Mouse (Mus musculus): Measurements from ENCODE around the gene Gga3.
A peak's percentile ranks its signal among the peaks of the same experiment; 100 is the strongest.
"Not testable (repeated sequence)": the region's sequence is repeated elsewhere in the genome, so short reads cannot be mapped to it uniquely, and the experiment has no call there.

Gene Gga3

DNA sequence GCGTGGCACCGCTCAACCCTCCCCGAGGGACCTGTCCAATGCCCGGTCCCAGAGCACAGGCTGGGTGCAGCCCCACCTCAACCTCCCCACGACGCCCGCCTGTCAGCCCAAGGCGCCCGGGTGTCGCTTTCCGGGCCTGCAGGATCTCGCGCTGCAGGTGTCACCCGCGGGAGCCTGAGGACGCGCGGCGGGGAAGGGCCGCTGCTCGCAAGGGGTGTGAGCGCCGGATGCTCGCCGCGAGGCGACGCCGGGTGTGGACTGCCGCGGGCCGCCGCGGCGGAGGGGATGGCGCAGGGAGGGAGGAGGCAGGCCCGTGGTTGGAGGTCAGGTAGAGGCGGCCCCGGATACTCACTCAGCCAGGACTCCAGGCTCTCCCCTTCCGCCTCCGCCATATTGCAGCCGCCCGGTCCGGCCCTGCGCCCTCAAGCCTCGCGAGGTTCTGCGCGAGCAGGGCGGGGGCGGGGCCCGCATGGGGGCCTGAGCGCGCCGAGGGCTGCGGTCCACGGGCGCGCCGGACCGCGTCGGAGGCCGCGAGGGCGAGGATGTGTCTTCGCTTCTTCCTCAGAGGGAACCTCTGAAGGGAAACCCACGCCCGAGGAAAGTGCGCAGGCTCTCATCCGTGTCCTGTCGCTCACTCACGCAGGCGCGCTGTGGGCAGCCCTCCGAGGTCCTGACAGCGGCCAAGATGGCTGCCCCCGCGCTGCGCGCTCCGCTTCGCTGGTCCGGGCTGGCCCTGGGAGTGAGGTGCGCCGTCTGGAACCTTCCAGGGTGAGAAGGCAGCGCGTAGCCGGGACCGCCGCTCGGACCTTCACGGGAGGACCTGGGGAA lies at the start of gene Gga3, which contains the start of gene Mrps7:
Gene Gga3 (minus strand): TSS at position 576 of the 828 bp plus-strand sequence.
Gene Mrps7 (plus strand): TSS at position 450 of the 828 bp plus-strand sequence.
- DNase-seq = peak; percentile 88

DNA sequence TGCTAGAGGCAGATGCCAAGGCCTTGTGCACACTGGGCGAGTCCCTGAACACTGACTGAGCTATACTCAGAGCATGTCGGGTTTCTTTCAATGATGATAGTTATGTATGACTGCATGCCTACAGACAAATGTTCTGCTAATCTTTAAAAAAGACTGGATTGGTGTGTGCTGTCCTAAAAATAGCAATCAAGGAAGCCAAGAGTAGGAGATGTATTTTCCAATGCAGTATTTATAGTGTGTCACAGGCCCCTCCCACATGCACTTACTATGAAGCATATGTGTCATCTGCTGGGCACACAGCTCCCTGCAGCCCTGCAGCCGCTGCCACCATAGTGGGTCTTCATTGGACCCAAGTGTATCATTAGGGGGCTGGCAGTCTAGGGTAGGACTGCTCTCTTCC lies 49.3 kb upstream of the Gga3 start:
- no peak for DNase-seq

DNA sequence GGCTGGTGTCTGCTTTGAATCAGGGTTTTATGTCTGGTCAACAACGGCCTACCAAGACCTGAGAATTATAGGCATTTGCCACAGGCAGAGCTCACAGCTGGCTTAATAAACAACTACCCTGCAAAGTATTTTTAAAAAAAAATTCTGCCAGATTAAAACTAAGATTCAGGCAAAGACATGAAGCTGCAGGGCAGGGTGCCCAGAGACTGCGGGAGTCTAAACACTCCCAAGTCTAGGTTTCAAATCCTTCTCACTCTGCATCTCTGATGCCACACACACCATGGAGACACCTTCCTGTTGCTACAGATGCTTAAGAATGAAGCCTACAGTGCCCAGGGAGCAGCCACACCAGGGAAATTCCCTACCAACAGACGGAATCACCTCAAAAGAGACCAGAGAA lies 47.8 kb upstream of the Gga3 start:
- DNase-seq = no peak

DNA sequence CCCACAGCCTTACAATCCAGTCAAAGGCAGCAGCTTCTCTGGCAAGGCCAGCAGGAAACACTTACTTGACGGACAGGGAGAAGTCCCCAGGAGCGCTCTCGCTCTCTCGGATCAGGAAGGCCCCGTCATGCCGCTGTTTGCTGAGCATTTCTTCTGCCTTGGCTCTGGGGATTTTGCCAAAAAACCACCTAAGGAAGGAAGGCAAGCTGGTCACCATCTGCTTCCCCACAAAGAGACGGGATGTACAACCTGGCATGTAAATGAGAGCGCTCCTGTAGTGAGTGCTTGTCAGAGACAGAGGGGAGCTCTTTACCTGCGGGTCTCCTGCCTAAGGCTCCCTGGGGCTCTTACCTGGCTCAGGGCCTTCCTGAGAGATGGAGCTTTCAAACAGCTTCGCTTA lies 45.9 kb upstream of the Gga3 start:
- DNase-seq = no peak

DNA sequence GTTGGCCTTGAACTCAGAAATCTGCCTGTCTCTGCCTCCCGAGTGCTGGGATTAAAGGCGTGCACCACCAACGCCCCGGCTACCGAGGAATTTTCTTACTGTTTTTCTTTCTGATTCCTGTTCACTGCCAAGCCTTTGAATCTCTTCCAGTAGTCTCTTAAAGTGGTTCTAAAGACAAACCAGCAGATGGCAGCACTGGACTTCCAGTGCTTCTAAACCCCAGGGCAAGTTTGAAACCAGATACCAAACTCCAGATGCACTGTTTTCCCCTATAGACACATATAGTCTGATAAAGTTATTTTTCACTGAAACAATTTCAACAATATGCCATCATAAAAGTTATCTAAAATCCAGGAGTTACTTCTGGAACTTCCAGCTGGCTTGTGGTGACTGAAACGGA lies 43.6 kb upstream of the Gga3 start:
- peak; percentile 59 for DNase-seq

DNA sequence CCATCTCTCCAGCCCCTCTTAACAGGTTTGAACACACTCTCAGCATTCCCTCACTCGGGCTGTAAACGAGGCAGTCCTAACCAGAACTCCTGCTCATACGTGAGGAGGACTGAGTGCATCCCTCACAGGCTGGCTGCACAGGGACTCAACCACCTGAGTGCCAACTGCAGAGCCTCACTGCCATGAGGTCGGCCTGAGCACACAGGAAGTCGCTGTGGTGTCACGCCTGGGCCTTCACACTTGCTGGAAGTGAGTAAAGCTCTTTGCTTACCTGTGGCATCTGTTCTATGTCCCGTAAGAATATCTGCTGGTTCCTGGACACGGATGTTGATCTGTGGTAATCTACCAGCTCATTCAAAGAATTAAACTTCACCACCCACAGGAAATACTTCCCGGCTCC lies 42.6 kb upstream of the Gga3 start:
- DNase-seq = no peak

DNA sequence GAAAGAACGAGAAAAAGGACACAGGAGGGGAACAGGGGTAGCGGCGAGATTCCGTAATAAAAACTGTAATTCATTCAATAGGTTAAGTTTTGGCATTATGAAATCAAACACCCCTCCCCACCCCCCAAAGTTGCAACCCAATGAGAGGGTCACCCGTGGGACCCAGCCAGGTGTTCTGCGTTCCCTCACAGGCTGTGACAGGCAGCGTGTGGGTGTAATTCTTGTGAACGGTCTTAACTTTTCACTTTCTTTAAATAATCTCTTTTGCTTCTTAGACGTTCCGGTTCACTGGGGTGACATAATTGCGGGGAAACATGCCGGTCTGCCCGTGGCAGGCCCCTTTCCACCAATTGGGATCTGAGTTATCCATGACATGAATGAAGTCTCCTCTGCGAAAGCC lies 41.6 kb upstream of the Gga3 start:
- not testable (repeated sequence) for DNase-seq

DNA sequence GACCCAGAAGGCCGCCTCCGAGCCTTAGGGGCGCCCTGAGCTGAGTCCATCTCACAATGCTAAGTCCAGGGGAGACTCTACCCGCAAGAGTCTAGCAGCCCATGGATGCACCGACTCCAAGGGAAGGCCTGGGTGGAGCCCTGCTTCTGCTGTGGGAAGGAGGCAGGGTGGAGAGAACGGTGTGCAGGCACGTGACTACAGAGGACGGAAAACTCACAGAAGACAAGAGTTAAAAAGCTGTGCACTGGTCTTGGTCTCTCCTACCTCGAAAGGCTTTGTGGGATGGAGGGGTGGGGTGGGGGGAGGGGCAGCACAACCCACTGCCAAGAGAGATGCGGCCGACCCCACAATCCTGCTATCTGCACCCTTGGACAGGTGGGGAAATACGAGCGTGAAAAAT lies 40.5 kb upstream of the Gga3 start:
- DNase-seq = no peak

DNA sequence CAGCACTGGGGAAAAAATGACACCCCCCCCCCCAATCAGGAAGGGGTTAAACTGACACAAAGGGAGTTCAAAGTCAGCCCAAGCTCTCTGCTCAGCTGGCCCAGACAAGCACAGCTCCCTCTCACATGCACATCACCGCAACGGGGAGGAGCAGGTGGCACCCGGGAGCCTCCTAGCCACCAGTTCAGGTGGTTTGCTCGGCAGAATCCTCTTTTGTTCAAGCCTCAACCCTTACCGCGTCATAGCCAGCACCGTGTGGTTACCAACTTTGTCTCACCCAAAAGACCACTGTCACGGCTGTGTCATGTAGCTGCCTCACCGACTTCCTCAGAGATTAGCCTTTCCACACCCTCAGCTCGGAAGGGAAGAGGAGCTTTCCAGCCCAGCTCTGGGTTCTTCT lies 39.4 kb upstream of the Gga3 start:
- no peak for DNase-seq

DNA sequence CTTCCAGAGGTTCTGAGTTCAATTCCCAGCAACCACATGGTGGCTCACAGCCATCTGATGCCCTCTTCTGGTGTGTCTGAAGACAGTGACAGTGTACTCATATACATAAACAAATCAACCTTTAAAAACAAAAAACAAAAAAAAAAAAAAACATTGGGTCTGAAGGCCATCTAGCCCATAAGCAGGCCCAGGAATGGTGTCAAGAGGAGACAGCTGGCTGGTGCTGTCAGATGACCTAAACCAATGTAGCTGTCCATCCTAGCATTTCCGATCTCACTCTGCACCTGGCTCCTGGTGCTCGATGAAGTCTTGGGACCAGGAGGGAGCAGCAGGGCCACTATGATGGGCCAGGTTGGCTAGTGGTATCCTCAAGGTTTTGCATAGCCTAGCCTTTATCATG lies 38.9 kb upstream of the Gga3 start:
- no peak for DNase-seq

DNA sequence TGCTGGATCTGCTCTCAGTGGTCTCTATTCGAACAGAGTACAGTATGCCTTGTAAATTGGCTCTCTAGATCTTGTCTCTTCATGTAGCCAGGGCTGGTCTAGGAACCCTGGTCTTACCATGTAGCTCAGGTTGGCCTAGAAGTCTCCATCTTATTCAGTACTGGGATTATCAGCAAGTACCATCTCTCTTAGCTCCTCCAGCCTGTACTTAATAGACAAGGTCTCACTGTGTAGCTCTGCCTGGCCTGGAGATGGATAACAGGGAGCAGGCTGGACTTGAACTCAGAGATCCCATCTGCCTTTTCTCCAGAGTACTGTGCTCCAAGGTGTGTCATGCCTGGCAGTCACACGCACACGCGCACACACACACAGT lies 37.8 kb upstream of the Gga3 start:
- no peak for DNase-seq

DNA sequence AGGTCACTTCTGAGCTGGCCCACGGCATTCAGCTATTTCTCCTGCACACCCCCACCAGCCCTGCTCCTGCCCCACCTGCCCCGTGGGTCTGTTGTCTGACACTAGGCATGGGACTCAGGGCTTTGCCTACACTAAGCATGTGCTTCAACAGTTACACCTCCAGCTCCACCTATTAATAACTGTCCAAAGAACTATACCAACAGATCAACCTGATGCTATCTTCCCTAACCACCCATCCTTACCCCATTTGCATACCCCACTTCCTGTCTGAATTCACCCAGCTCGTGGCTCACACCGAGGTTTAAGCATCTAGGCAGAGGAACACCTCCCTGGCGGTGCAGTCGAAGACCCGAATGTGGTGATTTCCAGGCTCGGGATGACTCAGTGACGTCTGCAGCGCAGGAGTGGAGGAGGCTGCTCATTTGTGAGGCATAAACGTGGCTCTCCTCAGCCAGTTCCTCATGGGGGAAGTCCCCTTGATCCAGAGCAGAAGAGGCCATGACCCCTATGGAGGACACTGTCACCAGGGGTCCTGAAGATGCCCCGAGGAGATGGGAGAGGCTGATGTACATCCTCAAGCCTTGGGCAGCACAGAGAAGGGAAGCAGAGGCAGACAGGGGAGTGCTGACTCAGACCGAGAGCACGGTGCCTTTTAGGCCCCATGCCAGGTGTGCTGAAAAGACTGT lies 37.3 kb upstream of the Gga3 start:
- DNase-seq = no peak

DNA sequence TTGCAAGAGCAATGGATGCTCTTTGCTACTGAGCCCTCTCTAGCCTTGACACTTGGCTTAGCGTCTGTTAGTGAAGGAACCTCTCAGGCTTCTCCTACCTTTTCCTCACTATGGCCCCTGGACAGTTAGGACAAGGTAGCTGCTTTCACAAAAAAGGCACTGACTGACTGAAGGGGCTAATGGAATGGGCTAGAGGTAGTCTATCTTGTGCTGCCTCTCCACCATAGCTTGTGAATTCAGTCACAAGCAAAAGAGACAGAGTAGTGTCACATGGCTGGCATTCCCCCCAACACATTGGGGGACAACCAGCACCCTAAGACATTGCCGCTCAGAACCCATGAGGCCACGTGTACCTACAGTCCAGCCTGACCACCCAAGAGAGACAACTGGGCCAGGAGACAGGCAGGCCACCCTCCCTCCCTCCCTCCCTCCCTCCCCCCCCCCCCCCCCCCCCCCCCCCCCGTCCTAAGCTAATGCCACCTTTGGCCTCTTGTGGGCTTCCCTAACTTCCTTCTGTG lies 36.5 kb upstream of the Gga3 start:
- no peak for DNase-seq

DNA sequence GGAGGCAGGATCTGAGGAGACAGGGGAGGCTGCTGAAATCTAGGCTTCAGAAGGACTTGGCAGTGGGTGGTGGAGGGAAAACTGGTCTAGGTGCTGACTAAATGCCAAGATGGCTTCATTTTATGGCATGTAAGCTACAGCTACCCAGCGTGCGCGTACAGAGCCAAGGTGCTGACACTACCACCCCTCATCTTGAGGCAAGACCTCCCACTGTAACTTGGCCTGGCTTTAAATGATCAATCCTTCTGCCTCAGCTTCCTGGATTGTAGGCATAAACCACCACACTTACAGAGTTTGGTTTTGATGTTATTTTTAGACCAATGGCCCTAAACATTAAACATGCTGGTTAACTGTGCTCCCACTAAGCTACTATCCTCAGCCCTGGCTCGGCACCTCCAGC lies 35.7 kb upstream of the Gga3 start:
- no peak for DNase-seq

DNA sequence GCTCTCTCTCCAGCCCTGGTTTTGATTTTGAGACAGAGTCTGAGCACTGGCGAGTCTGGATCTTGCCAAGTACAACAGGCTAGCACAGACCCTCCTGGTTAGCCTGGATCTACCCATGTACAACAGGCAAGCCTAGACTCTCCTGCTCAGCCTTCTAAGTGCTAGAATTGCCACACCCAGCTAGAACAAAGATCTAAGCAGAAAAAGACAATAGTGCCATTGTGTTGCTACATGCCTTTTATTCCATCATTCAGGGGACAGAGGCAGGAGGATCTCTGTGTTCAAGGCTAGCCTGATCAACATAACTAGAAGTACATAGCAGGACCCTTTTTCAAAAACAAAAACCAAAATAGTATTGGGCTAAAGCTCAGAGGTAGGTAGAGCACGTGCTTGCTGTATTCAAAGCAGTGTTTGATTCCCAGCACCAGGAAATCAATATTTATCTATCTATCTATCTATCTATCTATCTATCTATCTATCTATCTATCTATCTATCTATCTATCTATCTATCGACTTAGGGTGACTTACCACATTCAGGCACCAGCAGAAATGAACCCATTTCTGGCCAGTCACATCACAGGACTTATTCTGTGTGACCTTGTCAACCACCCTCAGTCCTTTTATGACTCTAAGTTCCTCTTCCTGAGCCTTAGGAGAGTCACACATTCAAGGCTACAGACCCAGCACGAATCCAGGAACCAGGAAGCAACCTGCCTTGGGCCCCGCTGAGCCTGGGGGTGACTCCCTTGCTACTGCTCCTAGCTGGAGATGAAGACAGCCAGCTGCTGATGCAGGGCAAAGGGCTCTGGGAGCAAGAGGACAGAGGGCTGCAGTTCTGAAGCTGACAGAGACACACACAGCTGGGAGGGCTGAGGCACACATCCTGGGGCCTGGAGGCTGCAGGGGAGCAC lies 34.9 kb upstream of the Gga3 start:
- no peak for DNase-seq

DNA sequence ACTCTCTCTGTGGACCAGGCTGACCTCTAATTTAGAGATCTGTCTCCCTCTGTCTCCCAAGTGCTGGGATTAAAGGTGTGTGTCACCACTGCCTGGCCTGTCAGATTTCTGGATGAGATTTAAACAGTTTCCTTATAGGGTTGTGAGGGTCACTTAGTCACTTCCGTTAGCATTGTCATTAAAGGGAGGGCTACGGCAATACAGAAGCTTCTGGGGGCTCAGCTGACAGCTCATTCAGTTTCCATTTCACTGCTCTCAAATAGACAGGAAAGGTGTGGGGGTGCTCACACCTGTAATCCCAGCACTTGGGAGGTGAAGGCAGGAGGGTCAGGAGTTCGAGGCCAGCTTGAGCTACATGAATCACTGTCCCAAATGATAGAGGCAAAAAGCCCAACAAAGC lies 33.1 kb upstream of the Gga3 start:
- no peak for DNase-seq

DNA sequence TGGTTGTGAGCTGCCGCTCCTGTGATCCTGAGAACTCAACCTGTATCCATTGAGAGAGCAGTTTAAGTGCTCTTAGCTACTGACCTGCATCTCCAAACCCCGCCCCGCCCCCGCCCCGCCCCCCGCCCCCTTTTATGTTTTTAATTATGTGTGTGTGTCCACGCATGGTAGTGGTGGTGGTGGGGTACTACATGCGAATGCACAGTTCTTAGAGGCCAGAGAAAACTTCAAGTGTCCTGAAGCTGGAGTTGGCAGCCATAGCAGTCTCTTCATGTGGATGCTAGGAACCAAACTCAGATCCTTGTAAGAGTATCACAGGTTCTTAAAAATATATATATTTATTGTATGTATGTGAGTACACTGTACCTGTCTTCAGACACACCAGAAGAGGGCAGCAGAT lies 31.6 kb upstream of the Gga3 start:
- DNase-seq = no peak

DNA sequence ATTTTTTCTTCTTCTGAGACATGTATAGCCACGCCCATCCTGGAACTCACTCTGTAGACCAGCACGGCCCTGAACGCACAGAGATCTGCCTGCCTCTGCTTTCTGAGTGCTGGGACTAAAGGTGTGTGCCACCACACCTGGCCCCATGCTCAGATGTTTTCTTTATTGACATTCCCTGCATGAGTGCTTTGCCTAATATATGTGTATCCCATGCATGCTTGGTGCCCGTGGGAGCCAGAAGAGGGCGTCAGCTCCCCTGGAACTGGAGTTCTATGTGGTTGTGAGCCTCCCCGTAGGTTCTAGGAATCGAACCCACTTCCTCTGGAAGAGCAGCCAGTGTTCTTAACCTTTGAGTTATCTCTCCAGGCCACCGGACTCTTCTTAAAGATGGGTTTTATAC lies 31.2 kb upstream of the Gga3 start:
- no peak for DNase-seq

DNA sequence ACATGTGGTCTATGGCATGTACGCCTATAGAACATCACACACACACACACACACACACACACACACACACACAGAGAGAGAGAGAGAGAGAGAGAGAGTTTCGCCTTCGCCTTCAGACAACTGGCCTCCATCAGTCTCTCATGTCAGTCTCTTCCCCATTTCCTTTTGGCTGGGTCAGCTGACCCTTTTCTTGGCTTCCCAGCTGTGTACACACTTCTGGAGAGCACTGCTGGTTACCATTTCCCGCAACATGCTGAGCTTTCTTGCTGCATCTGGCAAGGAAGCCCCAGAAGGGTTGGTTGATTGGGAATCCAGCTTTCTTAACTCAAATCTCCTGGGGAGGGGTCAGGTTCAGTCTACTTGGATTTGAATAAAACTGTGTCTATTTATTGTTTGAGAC lies 30.3 kb upstream of the Gga3 start:
- no peak for DNase-seq

DNA sequence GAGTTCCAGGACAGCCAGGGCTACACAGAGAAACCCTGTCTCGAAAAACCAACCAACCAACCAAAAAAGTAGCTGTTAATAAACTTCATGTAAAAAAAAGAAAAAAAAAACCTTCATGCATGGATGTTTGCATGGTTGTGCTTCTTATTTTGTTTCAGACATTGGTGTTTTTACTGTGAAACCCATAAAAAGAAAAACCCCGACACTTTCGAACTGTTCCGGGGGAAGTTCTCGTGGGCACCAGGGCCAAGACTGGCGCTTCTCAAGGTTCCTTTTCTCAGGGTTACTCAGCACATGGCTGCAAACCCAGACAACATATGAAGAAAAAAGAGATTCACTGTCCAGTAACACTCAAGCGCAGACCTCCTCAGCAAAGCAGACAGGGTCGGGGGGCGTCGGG lies 29.0 kb upstream of the Gga3 start:
- no peak for DNase-seq

DNA sequence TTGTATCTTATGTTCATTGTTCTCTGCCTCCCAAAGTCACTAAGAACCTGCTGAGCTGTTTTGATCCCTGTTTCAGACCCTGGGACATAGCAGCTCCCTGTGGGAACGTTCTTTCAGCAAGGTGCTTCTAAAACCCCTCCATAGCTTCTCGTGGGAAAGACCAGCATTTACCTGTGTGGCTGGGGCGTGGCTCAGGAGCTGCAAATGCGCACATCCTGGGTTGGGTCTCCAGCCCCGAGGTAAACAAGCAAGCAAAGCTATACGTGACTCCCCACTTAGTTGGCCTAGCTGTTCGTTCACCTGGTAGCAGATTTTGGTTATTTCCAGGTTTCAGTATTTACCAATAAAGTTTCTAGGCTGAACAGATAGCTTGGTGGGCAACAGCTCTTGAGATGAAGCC lies 28.4 kb upstream of the Gga3 start:
- no peak for DNase-seq

DNA sequence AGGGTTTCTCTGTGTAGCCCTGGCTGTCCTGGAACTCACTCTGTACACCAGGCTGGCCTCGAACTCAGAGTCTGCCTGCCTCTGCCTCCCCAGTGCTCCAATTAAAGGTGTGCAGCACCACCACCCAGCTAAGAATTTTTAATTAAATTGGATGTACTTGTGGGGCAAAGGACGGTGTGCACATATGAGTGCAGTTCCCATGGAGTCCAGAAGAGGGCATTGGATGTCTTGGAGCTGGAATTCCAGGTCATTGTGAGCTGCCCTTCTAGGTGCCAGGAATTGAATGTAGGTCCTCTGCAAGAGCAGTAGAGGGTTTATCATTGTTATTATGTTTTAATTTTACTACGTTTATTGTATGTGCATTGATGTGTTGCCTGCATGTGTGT lies 27.6 kb upstream of the Gga3 start:
- peak; percentile 24 for DNase-seq

Data from right cerebral cortex, postnatal 4 days (tissue).